Mouse (Mus musculus) NIH3T3 (cell line): ENCODE data around the gene Syde2.
"Not testable (repeated sequence)": the region's sequence is repeated elsewhere in the genome, so short reads cannot be mapped to it uniquely, and the experiment has no call there.

Experiments used
- DNase-seq: peaks from one replicate; pipeline ENCODE4 v3.0.0-alpha.2; 2012; ENCODE audit warnings: low read depth

The Syde2 gene

DNA sequence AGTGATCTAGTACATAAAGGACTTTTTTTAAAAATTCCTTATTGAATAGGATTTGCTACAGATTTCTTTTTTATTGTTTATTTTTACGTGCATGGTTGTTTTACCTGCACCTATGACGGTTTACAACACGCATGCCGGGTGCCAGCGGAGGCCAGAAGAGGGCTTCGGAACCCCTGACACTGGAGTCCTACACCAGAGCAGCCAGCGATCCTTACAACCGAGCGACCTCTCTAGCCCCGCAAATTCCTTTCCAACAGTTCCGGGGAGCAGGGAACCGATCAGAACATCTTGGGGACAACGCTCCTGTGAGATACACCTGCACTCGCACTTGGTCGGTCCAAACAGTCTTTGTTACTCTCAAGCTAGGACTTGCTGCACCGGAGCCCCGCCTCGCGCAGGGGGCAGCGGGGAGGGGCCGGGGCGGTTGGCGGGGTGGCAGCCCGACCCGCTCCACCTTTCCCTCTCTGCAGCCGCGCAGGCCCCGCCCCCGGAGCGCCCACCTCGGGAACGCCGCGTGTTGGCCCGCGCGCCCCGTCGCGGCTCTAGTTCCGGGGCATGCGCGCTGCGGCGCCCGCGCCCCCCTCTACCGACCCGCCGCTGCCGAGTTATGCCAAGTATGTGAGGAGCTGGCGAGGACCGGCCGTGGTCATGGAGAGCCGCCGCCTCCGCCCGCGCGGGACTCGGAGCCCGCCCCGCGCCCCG lies at the start of gene Syde2:
Gene Syde2 (plus strand): TSS at position 603 of the 702 bp plus-strand sequence.
- peak; percentile 90 for DNase-seq

DNA sequence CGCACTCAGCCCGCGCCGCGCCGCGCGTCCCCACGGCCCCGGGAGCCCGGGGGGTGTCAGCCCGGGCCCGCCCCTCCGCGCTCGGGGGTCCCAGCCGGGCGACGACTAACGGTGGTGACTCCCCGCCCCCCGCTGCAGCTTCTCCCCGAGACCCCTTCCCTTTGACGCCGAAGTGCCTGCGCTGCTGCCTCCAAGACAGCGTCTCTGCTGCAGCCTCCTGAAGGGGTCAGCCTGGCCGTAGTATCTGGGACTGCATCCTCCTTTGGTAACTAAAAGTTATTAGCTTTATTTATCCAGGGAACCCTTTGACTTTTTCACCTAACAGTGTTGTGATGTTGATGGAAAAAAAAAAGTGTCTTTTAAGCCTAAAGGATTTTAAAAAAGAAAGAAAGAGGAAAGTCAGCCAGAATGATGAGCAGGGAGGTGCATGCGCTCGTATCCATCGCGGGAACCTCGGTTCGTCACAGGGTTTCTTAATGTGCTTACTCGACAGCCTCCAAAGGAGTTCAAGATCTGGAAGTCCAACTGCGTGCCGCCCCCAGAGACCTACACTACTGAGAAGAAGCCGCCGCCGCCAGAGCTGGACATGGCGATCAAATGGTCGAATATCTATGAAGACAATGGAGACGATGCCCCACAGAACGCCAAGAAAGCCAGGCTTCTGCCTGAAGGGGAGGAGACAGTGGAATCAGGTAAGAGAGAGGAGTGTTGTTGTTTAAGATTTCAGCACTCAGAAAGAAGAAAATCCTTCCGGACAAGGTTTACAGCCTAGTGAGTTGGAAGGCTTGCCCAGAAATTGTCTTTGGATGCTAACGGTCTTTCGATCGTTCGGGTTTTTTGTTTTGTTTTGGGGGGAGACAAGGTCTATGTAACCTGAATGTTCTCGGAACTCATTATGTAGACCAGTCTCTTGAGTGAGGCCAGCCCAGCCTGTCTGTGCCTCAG lies 49.0 kb upstream of the Syde2 start:
- DNase-seq = peak; percentile 41

DNA sequence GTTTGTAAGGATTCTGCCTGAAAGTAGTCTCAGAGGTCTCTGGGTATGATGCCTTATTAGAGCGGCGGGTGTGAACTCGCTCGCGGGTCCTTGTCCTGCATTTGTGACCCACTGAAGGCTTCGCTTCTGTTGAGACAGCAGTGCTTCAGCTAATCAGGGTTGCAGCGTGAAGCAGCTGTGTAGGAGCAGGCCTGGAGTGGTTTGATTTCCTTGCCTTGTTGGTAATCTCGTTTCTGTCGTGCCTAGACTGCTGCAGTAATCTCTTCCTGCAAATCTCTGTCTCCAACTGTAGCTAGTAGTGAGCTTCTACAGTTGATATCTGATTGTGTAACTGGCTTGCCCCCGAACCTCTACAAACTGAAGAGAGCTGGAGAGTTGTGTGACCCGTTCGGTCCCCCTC lies 48.3 kb upstream of the Syde2 start:
- DNase-seq = no peak

DNA sequence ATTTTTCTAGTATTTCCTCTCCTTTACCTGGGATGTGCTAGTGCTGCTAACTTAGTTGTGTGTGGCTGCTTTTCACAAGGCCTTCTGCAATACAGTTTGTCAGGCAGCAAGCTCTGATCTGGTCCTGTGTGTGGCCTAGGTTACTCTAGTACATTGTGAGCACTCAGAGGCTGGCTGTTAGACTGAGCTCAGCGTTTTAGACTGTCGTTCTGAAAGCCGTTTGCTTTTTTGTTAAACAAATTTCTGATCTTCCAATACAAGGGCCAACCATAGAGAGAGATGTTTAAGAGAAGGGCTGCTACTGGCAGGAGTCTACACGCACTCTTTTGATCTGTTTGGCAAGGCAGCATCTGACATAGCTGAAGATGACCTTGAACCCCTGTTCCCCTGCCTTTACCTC lies 47.7 kb upstream of the Syde2 start:
- no peak for DNase-seq

DNA sequence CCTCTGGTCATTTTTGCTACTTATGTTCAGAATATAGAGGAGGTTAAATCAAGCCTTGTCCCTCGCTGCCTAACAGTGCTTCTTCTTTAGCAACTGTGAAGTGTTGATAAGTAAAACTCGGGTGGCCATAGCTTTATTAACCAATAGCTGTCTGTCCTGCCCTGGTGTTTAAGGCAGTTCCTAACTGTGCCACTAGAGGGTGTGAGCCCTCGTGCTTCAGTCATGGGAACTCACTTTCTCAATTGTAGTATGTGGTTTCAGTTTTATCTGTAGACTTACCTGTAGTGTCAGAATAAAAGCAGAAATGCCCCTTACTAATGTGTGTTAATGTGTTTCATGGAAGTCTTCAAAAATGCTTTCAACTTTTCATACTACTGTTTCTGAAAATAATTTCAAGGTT lies 45.7 kb upstream of the Syde2 start:
- DNase-seq = peak; percentile 91

DNA sequence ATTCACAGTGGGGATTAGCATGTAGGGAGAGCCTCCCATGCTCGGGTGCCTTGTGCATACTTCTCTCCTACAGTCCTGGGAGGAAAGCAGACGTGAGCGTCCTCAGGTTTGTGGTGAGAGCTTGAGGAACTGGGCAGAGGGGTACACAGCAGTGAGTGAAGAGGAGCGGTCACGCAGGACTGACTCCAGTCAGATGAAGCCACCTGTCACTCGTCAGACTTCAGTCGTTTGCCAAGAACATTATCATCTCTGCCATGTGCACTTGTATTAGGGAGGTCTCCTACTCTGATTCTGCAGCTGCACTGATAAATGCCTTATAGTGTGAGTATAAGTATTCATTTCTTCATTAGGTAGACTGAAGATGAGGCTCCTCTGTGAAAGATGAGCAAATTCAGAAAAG lies 43.3 kb upstream of the Syde2 start:
- no peak for DNase-seq

DNA sequence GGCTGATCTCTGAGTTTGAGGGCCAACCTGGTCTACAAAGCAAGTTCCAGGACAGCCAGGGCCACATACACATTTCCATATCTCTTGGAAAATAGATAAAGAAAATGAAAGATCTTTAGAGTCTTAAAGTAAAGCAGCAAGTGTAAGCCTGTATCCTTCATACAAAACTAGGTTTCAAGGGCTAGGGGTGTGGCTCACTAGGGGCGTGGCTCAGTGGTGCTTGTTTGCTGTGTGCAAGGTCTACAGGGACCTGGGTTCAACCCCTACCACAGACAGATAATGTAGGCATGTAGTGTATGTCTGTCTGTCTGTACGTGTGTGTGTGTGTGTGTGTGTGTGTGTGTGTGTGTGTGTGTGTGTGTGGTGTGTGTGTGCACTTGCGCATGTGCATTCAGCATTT lies 41.8 kb upstream of the Syde2 start:
- DNase-seq = no peak

DNA sequence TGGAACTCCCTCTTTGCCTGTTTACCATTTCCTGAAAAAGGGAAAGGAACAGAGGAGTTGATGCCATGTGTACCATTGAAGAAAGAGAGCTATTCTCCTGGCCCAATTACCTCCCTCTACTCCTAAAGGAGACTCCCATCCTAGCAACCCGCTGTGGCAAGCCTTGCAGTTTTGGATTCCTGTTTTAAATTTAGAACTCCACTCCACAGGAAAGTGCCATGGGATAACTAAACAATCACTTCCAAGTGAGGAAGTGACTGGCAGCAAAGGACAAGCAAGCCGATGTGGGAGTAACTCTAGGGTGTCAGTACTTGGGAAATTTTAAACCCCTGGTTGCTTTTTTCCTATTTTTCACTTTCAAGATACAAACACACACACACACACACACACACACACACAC lies 41.0 kb upstream of the Syde2 start:
- no peak for DNase-seq

DNA sequence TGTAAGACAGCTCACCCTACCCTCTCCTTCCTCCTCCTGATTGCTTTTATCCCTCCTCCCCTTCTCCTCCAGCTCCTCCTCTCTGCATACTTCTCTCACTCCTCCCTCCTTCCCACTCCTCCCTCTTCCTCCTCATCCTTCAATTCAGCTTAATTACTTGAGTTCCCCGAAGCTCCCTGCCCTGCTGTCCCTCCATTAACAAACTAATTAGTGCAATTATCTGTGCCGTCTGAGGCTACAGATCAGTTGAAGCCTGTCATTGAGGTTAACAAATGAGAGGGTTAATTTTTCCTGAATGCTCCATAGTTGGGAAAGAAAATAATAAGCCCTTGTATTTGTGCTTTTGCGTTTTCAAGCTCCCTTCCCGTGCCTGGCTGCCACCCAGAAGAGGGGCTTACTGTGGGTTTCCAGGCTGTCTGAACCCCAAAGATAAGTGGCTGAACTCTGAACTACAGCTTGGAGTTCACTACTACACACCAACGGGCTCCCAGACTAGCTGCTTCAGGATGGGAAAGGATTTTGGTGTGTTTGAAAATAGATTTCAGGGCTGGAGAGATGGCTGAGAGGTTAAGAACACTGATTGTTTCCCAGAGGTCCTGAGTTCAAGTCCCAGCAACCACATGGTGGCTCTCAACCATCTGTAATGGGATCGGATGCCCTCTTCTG lies 40.0 kb upstream of the Syde2 start:
- DNase-seq = no peak

DNA sequence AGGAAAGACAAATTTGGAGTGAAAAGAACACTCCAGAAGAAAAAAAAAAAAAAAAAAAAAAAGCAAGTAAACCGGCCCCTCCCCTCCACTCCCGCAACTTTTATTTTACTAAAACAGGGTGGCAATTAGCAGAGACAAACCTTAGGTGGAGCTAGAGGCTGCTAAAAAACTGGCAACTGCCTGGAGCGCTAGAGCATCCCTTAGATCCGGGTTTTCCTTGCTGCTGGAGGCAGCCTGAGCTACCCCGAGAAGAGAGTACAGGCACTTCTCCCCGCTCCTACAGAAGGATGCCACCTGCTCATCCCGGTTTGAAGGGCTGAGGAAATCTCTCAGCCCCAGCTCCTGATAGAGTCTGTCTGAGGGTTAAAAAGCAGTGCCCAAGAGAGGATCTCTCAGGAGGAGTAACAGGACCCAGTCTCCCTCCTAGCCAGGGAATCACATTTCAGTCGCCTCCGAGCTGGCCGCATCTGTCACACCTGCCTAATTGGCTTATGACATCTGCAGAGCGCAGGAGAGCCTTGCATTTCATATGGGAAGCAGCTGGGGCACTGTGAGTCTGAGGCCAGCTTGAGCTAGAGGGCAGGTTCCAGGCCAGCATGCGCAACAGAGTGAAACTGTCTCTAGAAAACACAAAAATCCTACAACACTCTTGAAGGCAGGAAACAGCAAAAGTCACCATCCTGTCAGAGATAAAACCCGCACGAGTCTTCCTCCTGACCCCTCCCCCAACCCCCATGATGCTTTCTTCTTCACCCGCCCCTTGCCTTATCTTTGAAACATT lies 37.4 kb upstream of the Syde2 start:
- peak; percentile 87 for DNase-seq

DNA sequence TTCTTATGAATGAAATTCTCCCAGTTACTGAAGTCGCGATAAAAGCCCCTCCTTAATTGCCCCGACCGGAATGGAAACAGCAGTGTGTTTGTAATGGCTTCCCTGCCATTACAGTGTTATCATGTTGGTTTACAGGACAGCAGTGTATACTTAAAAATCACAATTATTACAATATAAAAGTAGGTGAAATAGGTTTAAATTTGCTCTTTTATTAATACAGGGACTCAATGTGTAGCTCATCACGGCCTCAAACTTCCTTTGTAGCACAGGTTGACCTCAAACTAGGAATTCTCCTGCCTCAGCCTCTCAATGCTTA lies 36.9 kb upstream of the Syde2 start:
- no peak for DNase-seq

DNA sequence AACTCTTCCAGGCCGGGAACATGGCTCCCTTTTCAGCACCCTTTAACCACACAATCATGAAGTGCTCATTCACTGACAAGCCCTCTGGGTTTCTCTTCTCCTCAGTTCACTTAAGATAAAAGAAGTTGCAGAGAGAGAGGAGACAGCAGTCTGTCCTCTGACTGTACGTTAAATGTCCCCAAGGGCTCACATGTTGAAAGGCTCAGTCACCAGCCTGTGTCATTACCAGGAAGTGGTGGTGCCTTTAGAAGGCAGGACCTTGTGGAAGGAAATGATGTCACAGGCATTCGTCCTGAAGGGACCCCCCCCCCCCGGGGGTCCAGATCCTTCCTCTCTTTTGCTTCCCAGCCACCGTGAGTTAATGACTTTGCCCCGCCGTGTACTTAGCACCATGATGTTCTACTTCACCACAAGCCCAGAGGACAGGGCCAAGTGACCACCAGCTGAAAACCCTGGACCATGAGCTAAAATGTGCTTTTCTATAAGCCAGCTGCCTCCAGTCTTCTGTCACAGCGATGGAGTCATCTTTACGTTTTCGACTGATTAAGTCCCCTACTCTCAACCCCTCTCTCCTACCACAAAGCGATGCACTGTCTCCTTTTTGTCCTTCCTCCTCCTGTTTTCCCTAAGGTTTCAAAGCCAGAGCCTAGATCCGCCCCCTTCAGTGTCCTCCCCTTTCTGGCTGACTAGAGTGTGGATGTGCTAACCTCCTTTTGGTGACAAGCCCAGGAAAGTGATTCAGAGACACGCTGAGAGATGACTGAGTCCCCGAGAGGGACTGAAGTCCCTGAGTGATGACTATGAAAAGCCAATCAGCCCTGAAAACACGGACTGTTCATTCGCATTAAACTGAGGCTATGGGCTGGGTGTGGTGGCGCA lies 36.1 kb upstream of the Syde2 start:
- DNase-seq = peak; percentile 29

DNA sequence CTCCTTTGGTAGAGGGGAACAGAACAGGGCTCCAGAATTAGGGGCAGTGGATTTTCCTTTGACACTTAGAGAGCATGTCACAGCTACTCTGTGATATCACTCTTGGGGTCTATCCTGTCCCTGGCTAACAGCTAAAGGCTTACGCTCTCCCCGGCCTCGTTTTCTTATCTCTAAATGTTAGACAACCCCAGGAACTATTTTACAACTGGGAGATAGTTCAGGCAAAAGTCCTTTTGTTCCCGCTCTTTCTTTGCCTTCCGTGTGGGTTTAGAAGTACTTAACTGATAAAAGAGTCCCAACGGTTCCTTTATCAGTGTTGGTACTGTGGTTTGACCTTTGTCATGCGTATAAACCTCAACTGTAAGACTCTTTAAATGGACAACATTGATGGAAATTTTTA lies 34.7 kb upstream of the Syde2 start:
- DNase-seq = no peak

DNA sequence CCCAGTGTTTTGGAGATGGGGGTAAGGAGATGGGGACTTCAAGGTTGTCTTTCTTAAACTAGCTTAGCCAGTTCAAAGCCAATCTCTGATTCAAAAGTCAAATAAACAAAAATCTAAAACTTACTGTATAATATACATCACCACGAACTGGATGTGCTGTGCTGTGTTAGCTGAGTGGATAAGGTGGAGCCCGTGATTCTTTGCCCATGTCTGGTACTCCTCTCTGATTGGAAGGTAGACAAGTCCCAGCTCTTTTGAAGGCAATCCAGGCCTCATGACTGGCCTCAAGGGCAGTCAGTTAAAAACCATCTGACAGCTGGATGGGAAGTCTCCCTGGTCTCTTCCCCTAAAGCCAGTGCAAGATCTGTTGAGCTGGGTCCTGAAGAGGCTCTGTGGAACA lies 34.3 kb upstream of the Syde2 start:
- no peak for DNase-seq

DNA sequence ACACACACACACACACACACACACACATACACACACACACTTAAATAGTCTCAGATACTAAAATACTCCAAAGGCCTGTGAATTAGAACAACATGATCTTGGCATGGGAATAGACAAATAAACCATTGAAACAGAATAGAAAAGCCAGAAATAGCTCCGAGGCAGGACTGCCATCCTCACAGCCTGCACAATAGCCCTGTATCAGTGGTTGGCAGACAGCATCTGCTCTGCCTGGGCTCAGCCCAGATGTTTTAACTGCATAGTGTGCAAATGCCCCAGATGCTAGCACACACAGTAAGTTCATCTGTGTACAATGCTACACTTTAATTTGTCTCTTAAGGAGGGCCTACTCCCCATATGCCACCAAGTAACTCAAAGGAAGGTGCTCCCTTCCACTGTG lies 27.8 kb upstream of the Syde2 start:
- no peak for DNase-seq

DNA sequence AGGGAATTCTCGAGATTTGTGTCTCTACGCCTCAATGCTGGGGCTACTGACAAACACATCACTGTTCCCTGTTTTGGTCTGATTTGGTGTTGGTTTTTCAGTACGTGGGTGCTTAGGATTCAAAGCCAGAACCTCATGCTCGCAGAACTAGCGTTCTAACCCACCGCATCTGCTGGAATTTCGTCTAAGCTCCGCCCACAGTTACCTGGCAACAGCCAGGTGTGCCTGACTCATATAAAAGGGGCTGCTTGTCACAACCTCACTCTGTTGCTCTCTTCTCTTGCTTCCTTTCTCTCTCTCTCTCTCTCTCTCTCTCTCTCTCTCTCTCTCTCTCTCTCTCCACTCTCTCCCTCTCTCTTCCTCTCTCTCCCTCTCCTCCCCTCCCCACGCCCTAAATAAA lies 25.3 kb upstream of the Syde2 start:
- DNase-seq = no peak

DNA sequence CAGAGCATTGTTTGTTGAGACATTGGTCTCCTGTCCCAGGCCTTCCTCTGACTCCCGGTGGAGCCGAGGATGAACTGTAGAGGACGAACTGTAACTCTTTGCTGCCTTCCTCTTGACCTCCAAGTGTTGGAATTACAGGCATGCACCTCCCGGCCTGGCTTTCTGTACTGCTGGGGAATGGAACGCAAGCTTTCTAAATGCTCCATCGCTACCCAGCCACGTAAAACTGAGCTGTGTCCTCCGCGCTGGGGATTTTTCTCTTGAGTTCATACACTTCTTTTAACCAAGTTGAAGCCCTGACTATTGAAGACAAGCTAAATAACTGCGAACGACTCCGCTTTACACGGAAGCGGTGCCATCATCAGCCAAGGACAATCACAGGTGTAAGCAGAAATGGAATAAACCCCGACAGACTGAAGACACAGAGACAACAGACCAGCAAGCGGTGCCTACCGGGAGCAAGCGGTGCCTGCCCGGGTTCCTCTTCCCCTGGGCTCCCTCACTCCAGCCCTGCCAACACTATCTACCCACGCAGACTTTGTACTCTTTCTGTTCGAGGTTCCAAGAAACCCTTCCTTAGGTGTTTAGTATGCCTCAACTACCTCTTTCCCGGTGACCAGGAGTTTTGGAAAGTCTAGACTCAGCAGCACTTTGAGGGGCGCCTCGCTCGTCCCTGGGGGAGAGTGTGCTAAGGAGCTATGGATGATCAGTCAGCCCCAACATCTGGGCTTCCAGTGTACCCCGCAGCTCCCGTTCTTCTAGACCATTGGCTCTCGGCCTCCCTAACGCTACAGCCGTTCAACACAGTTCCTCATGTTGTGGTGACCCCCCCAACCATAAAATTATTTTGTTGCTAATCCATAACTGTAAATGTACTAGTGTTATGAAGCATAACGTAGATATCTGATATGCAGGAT lies 24.3 kb upstream of the Syde2 start:
- DNase-seq = no peak

DNA sequence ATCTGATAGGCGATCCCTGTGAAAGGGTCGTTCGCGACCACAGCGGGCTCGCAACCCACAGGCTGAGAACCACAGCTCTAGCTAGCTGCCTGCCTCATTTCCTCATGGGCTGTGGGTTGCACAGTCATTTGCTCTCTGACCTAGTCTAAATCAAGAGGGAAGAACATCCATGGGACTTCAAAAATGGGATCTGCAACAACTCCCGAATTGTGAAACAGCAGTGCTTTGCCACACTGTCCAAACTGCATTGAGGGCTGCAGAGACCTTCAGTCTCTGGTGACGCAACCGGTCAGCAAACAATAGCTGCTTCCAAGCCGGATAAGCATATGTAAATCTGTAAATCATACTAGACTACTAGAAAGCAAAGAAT lies 23.7 kb upstream of the Syde2 start:
- peak; percentile 52 for DNase-seq

DNA sequence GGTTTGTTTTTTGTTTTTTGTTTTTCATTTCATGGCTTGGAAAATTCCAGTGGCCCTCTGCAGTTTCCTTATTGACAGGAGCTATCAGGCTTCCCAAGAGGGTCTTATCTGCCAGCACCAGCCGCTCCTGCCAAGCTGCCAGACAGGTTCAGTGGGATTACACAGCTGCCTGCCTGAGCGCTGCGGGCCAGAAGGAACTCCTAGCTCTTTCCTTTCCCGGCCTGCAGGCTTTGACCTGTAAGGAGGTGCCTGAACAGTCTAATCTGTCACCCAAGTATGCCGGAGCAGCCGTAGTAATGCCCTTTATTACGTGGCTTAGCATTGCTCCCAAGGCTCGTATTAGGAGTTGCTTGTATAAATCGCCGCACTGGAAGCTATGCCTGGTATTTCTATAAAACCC lies 23.2 kb upstream of the Syde2 start:
- DNase-seq = no peak

DNA sequence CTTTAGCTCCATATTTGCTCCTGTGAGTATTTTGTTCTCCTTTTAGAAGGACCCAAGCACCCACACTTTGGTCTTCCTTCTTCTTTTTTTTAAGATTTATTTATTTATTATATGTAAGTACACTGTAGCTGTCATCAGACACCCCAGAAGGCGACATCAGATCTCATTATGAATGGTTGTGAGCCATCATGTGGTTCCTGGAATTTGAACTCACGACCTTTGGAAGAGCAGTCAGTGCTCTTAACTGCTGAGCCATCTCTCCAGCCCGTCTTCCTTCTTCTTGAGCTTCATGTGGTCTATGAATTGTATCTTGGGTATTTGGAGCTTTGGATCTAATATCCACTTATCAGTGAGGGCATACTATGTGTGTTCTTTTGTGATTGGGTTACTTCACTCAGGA lies 22.1 kb upstream of the Syde2 start:
- not testable (repeated sequence) for DNase-seq
